Mouse (Mus musculus) embryo, embryonic 9.5 days (tissue): ENCODE measurements around the gene Endov.

Experiments used
- DNase-seq: peaks from one replicate; pipeline ENCODE4 v3.0.0-alpha.2; 2017; ENCODE audit errors: extremely low spot score

Gene Endov

GRCm38 (mm10) chr11:119516677-119517361 lies 25.7 kb downstream of the Endov start:
- DNase-seq: no peak

GRCm38 (mm10) chr11:119519387-119519786 lies 28.2 kb downstream of the Endov start:
- no peak for DNase-seq

GRCm38 (mm10) chr11:119520005-119520712 lies 29.0 kb downstream of the Endov start:
- no peak for DNase-seq

- no peak for DNase-seq
Measured at GRCm38 (mm10) chr11:119520713-119521063, 29.5 kb downstream of the Endov start.

GRCm38 (mm10) chr11:119521920-119522710 lies 31.0 kb downstream of the Endov start:
- no peak for DNase-seq

GRCm38 (mm10) chr11:119522779-119523178 lies 31.6 kb downstream of the Endov start:
- DNase-seq: no peak

GRCm38 (mm10) chr11:119523392-119523791 lies 32.2 kb downstream of the Endov start:
- no peak for DNase-seq

GRCm38 (mm10) chr11:119524545-119524949 lies 33.4 kb downstream of the Endov start:
- peak; percentile 86 for DNase-seq

GRCm38 (mm10) chr11:119526068-119526966 lies 35.2 kb downstream of the Endov start:
- DNase-seq: no peak

- no peak for DNase-seq
Measured at GRCm38 (mm10) chr11:119528930-119529329, 37.8 kb downstream of the Endov start.

GRCm38 (mm10) chr11:119532460-119532859 lies 41.3 kb downstream of the Endov start:
- DNase-seq: no peak

GRCm38 (mm10) chr11:119533745-119534144 lies 42.6 kb downstream of the Endov start:
- no peak for DNase-seq

GRCm38 (mm10) chr11:119539944-119540343 lies 48.8 kb downstream of the Endov start:
- DNase-seq: peak; percentile 53

- no peak for DNase-seq
Measured at GRCm38 (mm10) chr11:119540560-119540959, 49.4 kb downstream of the Endov start.

- no peak for DNase-seq
Measured at GRCm38 (mm10) chr11:119541082-119541481, 49.9 kb downstream of the Endov start.

GRCm38 (mm10) chr11:119542371-119542770 lies 51.2 kb downstream of the Endov start:
- no peak for DNase-seq

GRCm38 (mm10) chr11:119542886-119543285 lies 51.7 kb downstream of the Endov start:
- DNase-seq: no peak

- DNase-seq: no peak
Measured at GRCm38 (mm10) chr11:119543816-119544517, 52.8 kb downstream of the Endov start.

- no peak for DNase-seq
Measured at GRCm38 (mm10) chr11:119544518-119545105, 53.5 kb downstream of the Endov start.

- no peak for DNase-seq
Measured at GRCm38 (mm10) chr11:119545281-119545680, 54.1 kb downstream of the Endov start.
